Mouse (Mus musculus) olfactory bulb, adult 2 months (tissue): ENCODE measurements around the gene Gm21972.

Source experiments
- CTCF ChIP-seq: fragments of 200-500 bp; IDR thresholded peaks from 2 replicates; pipeline ENCODE4 v1.5.1; 2012; ENCODE audit warnings: low read depth, mild to moderate bottlenecking, low read length, moderate library complexity; ENCODE audit not compliant: insufficient read depth
- POLR2A ChIP-seq: fragments of 200-500 bp; IDR thresholded peaks from 2 replicates; pipeline ENCODE4 v1.6.1; 2012; ENCODE audit warnings: mild to moderate bottlenecking, low read depth, low read length, moderate library complexity; ENCODE audit not compliant: insufficient read depth

- TF ChIP-seq CTCF (no peak), POLR2A (no peak; the same call in 1 of the 2 replicates)
These were observed 21.4 kb downstream of the Gm21972 start for GRCm38 (mm10) chr1:86154824-86155164.
